Mouse (Mus musculus) liver (tissue): ENCODE measurements around the gene Cdkal1.

Experiments
- DNase-seq: peaks from one replicate; pipeline ENCODE4 v3.0.0-alpha.2; 2020; ENCODE audit warnings: mixed read lengths

Cdkal1 gene

GRCm38 (mm10) chr13:29332640-29333412, 522.6 kb downstream of the Cdkal1 start:
- DNase-seq = no peak

- DNase-seq = no peak
These were observed 529.5 kb downstream of the Cdkal1 start for GRCm38 (mm10) chr13:29325946-29326345.

- no peak for DNase-seq
These were observed 535.1 kb downstream of the Cdkal1 start for GRCm38 (mm10) chr13:29320421-29320820.

GRCm38 (mm10) chr13:29317703-29318102, 537.8 kb downstream of the Cdkal1 start:
- DNase-seq = no peak

- no peak for DNase-seq
These were observed 539.2 kb downstream of the Cdkal1 start for GRCm38 (mm10) chr13:29316271-29316670.

- no peak for DNase-seq
These were observed 543.4 kb downstream of the Cdkal1 start for GRCm38 (mm10) chr13:29312026-29312425.

- no peak for DNase-seq
These were observed 548.1 kb downstream of the Cdkal1 start for GRCm38 (mm10) chr13:29307420-29307819.

- no peak for DNase-seq
These were observed 562.8 kb downstream of the Cdkal1 start for GRCm38 (mm10) chr13:29292608-29293240.

GRCm38 (mm10) chr13:29290569-29290968, 564.9 kb downstream of the Cdkal1 start:
- DNase-seq = no peak

- no peak for DNase-seq
These were observed 570.4 kb downstream of the Cdkal1 start for GRCm38 (mm10) chr13:29285058-29285457.

GRCm38 (mm10) chr13:29281556-29281955, 573.9 kb downstream of the Cdkal1 start:
- no peak for DNase-seq

- DNase-seq = no peak
These were observed 577.3 kb downstream of the Cdkal1 start for GRCm38 (mm10) chr13:29278156-29278555.

GRCm38 (mm10) chr13:29274296-29274695, 581.2 kb downstream of the Cdkal1 start:
- DNase-seq = no peak

GRCm38 (mm10) chr13:29273693-29274221, 581.7 kb downstream of the Cdkal1 start:
- DNase-seq = no peak

GRCm38 (mm10) chr13:29271451-29271850, 584.0 kb downstream of the Cdkal1 start:
- no peak for DNase-seq

- DNase-seq = no peak
These were observed 591.3 kb downstream of the Cdkal1 start for GRCm38 (mm10) chr13:29264015-29264711.

GRCm38 (mm10) chr13:29262164-29262563, 593.3 kb downstream of the Cdkal1 start:
- no peak for DNase-seq

- DNase-seq = no peak
These were observed 606.9 kb downstream of the Cdkal1 start for GRCm38 (mm10) chr13:29248535-29248934.

- DNase-seq = no peak
These were observed 607.7 kb downstream of the Cdkal1 start for GRCm38 (mm10) chr13:29247800-29248199.

GRCm38 (mm10) chr13:29235065-29235464, 620.4 kb downstream of the Cdkal1 start:
- DNase-seq = no peak

GRCm38 (mm10) chr13:29234442-29234841, 621.0 kb downstream of the Cdkal1 start:
- no peak for DNase-seq

- DNase-seq = no peak
These were observed 621.5 kb downstream of the Cdkal1 start for GRCm38 (mm10) chr13:29233970-29234369.

- DNase-seq = peak; percentile 25
These were observed 622.8 kb downstream of the Cdkal1 start for GRCm38 (mm10) chr13:29232681-29233080.
